Mouse (Mus musculus) liver, embryonic 12.5 days (tissue): ENCODE measurements at regions not wholly inside any gene's neighbourhood (a gene's known extent, or its start where the extent isn't known, plus 50 kb on each side); places are given as distances from the start of the nearest gene placed in this dataset.

Experiments
- ATAC-seq: fragments of 200-750 bp; cut with Nextera tagmentation; 2 replicates; pipeline ENCODE4 v1.8.0; 2017; ENCODE audit warnings: moderate number of reproducible peaks, mild to moderate bottlenecking, moderate library complexity
- H3K27ac ChIP-seq: fragments of 300-500 bp; sonication (generic); 2 replicates; pipeline ENCODE4 v1.5.1; 2016; ENCODE audit warnings: mild to moderate bottlenecking
- H3K27me3 ChIP-seq: fragments of 300-500 bp; sonication (generic); replicated peaks from 2 replicates; pipeline ENCODE4 v1.6.1; 2016; ENCODE audit warnings: mild to moderate bottlenecking, moderate library complexity
- H3K36me3 ChIP-seq: fragments of 300-500 bp; sonication (generic); 2 replicates; pipeline ENCODE4 v1.6.1; 2016; ENCODE audit warnings: mild to moderate bottlenecking, moderate library complexity
- H3K4me1 ChIP-seq: fragments of 300-500 bp; sonication (generic); 2 replicates; pipeline ENCODE4 v1.6.1; 2016
- H3K4me2 ChIP-seq: fragments of 300-500 bp; sonication (generic); 2 replicates; pipeline ENCODE4 v1.6.1; 2016; ENCODE audit warnings: mild to moderate bottlenecking, moderate library complexity
- H3K4me3 ChIP-seq: fragments of 300-500 bp; sonication (generic); 2 replicates; pipeline ENCODE4 v1.5.1; 2016; ENCODE audit warnings: mild to moderate bottlenecking, moderate library complexity
- H3K9ac ChIP-seq: fragments of 300-500 bp; sonication (generic); 2 replicates; pipeline ENCODE4 v1.6.1; 2016; ENCODE audit warnings: mild to moderate bottlenecking, moderate library complexity
- H3K9me3 ChIP-seq: fragments of 300-500 bp; sonication (generic); replicated peaks from 2 replicates; pipeline ENCODE4 v1.6.1; 2016; ENCODE audit warnings: mild to moderate bottlenecking, moderate library complexity
- WGBS: fragments of 180-500 bp; shearing (Covaris S2); methylation state at CpG from one replicate; pipeline ENCODE4 v1.1.7; 2016; ENCODE audit not compliant: insufficient replicate concordance; 5-methylcytosine and 5-hydroxymethylcytosine counted together

GRCm38 (mm10) chr9:22937686-22938391 lies 285.0 kb upstream of the Bmper start:
- H3K9me3 ChIP-seq, result no peaks in the 10 kb centered on the region
- no peak overlapping the region for H3K9ac ChIP-seq
- no peak for ATAC-seq
- H3K4me2 ChIP-seq, result no peak overlapping the region
- no peaks in the 10 kb centered on the region for H3K27me3 ChIP-seq
- WGBS, result 70% methylated on average over 7 of the region's 7 CpGs
- no peaks in the 10 kb centered on the region for H3K36me3 ChIP-seq
- no peak overlapping the region for H3K27ac ChIP-seq
- H3K4me1 ChIP-seq, result no peaks in the 10 kb centered on the region
- no peak overlapping the region for H3K4me3 ChIP-seq

GRCm38 (mm10) chr9:22944992-22945391 lies 277.9 kb upstream of the Bmper start:
- Histone ChIP-seq H3K9ac (no peak overlapping the region), H3K36me3 (no peaks in the 10 kb centered on the region), H3K9me3 (no peaks in the 10 kb centered on the region), H3K4me3 (no peak overlapping the region), H3K27me3 (no peaks in the 10 kb centered on the region), H3K27ac (no peak overlapping the region), H3K4me2 (no peak overlapping the region), H3K4me1 (no peaks in the 10 kb centered on the region)
- 64% methylated on average over 6 of the region's 6 CpGs for WGBS
- no peak for ATAC-seq

- 74% methylated on average over 8 of the region's 8 CpGs for WGBS
- no peak for ATAC-seq
Measured at GRCm38 (mm10) chr9:22945426-22945955, 277.4 kb upstream of the Bmper start.

GRCm38 (mm10) chr9:22952571-22953442 lies 270.1 kb upstream of the Bmper start:
- Histone ChIP-seq H3K36me3 (no peaks in the 10 kb centered on the region), H3K4me3 (no peak overlapping the region), H3K27ac (no peak overlapping the region), H3K9ac (no peak overlapping the region), H3K4me2 (no peak overlapping the region), H3K9me3 (no peaks in the 10 kb centered on the region), H3K27me3 (no peaks in the 10 kb centered on the region), H3K4me1 (no peaks in the 10 kb centered on the region)
- no peak for ATAC-seq
- 68% methylated on average over 16 of the region's 16 CpGs for WGBS

More at GRCm38 (mm10) chr9:22945426-22945955, 277.4 kb upstream of the Bmper start:
- no peaks in the 10 kb centered on the region for H3K27me3 ChIP-seq
- H3K9ac ChIP-seq, result no peak overlapping the region
- H3K27ac ChIP-seq, result no peak overlapping the region
- no peaks in the 10 kb centered on the region for H3K36me3 ChIP-seq
- H3K4me1 ChIP-seq, result no peaks in the 10 kb centered on the region
- H3K4me3 ChIP-seq, result no peak overlapping the region
- no peaks in the 10 kb centered on the region for H3K9me3 ChIP-seq
- no peak overlapping the region for H3K4me2 ChIP-seq

- no peak for ATAC-seq
- no peaks in the 10 kb centered on the region for H3K9me3 ChIP-seq
- no peak overlapping the region for H3K9ac ChIP-seq
- WGBS, result 44% methylated on average over 7 of the region's 7 CpGs
- H3K4me2 ChIP-seq, result no peak overlapping the region
- H3K4me1 ChIP-seq, result no peaks in the 10 kb centered on the region
- no peaks in the 10 kb centered on the region for H3K36me3 ChIP-seq
- no peak overlapping the region for H3K4me3 ChIP-seq
- H3K27ac ChIP-seq, result no peak overlapping the region
- H3K27me3 ChIP-seq, result no peaks in the 10 kb centered on the region
Measured at GRCm38 (mm10) chr9:22962269-22962815, 260.5 kb upstream of the Bmper start.

GRCm38 (mm10) chr9:22971312-22971711 lies 251.6 kb upstream of the Bmper start:
- H3K27me3 ChIP-seq, result no peaks in the 10 kb centered on the region
- no peaks in the 10 kb centered on the region for H3K9me3 ChIP-seq
- no peak overlapping the region for H3K9ac ChIP-seq
- no peak overlapping the region for H3K4me2 ChIP-seq
- WGBS, result 52% methylated on average over 4 of the region's 4 CpGs
- H3K4me1 ChIP-seq, result no peaks in the 10 kb centered on the region
- H3K27ac ChIP-seq, result no peak overlapping the region
- no peak overlapping the region for H3K4me3 ChIP-seq
- ATAC-seq, result no peak
- H3K36me3 ChIP-seq, result no peaks in the 10 kb centered on the region

- no peaks in the 10 kb centered on the region for H3K9me3 ChIP-seq
- 57% methylated on average over 9 of the region's 9 CpGs for WGBS
- H3K27ac ChIP-seq, result no peak overlapping the region
- H3K4me2 ChIP-seq, result no peak overlapping the region
- no peak overlapping the region for H3K4me3 ChIP-seq
- no peak for ATAC-seq
- H3K27me3 ChIP-seq, result no peaks in the 10 kb centered on the region
- H3K9ac ChIP-seq, result no peak overlapping the region
- no peaks in the 10 kb centered on the region for H3K4me1 ChIP-seq
- no peaks in the 10 kb centered on the region for H3K36me3 ChIP-seq
Measured at GRCm38 (mm10) chr9:22976748-22977147, 246.1 kb upstream of the Bmper start.

- 70% methylated on average over 5 of the region's 5 CpGs for WGBS
- Histone ChIP-seq H3K36me3 (no peaks in the 10 kb centered on the region), H3K4me2 (no peak overlapping the region), H3K9me3 (no peaks in the 10 kb centered on the region), H3K9ac (no peak overlapping the region), H3K4me1 (no peaks in the 10 kb centered on the region), H3K27ac (no peak overlapping the region), H3K27me3 (no peaks in the 10 kb centered on the region), H3K4me3 (no peak overlapping the region)
- ATAC-seq, result no peak
Measured at GRCm38 (mm10) chr9:22979627-22980026, 243.2 kb upstream of the Bmper start.

- no peak overlapping the region for H3K27ac ChIP-seq
- WGBS, result 67% methylated on average over 6 of the region's 6 CpGs
- ATAC-seq, result no peak
- no peaks in the 10 kb centered on the region for H3K9me3 ChIP-seq
- H3K36me3 ChIP-seq, result no peaks in the 10 kb centered on the region
- H3K4me1 ChIP-seq, result no peaks in the 10 kb centered on the region
- H3K4me3 ChIP-seq, result no peak overlapping the region
- H3K27me3 ChIP-seq, result no peaks in the 10 kb centered on the region
- no peak overlapping the region for H3K9ac ChIP-seq
- no peak overlapping the region for H3K4me2 ChIP-seq
Measured at GRCm38 (mm10) chr9:22989508-22989907, 233.4 kb upstream of the Bmper start.

GRCm38 (mm10) chr9:22993531-22993930 lies 229.3 kb upstream of the Bmper start:
- Histone ChIP-seq H3K9ac (no peak overlapping the region), H3K27ac (no peak overlapping the region), H3K4me1 (no peaks in the 10 kb centered on the region), H3K27me3 (no peaks in the 10 kb centered on the region), H3K36me3 (no peaks in the 10 kb centered on the region), H3K4me2 (no peak overlapping the region), H3K4me3 (no peak overlapping the region), H3K9me3 (no peaks in the 10 kb centered on the region)
- no peak for ATAC-seq
- WGBS, result 77% methylated on average over 5 of the region's 5 CpGs

GRCm38 (mm10) chr9:22995564-22995963 lies 227.3 kb upstream of the Bmper start:
- Histone ChIP-seq H3K9ac (no peak overlapping the region), H3K27ac (no peak overlapping the region), H3K4me2 (no peak overlapping the region), H3K27me3 (0 out of 2 replicates have a peak, but pooled peaks cover 3% of the 10 kb centered on the region), H3K36me3 (no peaks in the 10 kb centered on the region), H3K4me3 (no peak overlapping the region), H3K4me1 (no peaks in the 10 kb centered on the region), H3K9me3 (no peaks in the 10 kb centered on the region)
- ATAC-seq, result no peak
- WGBS, result 54% methylated on average over 9 of the region's 9 CpGs

GRCm38 (mm10) chr9:22998306-22998705 lies 224.6 kb upstream of the Bmper start:
- Histone ChIP-seq H3K9me3 (no peaks in the 10 kb centered on the region), H3K4me3 (no peak overlapping the region), H3K9ac (no peak overlapping the region), H3K4me2 (no peak overlapping the region), H3K27me3 (0 out of 2 replicates have a peak, but pooled peaks cover 3% of the 10 kb centered on the region), H3K36me3 (no peaks in the 10 kb centered on the region), H3K27ac (no peak overlapping the region), H3K4me1 (no peaks in the 10 kb centered on the region)
- WGBS, result 69% methylated on average over 6 of the region's 6 CpGs
- no peak for ATAC-seq
